Mouse (Mus musculus) left cerebral cortex, postnatal 10 days (tissue): ENCODE measurements around the gene Ube2d1. TPM values are rescaled to one million over a fixed set of nuclear protein-coding genes. Genes with fewer than 3 reads are reported as not detected.

Experiments
- DNase-seq, 2 experiments: peaks; one replicate each; pipeline ENCODE4 v3.0.0; 2021 to 2022; ENCODE audit warnings: low spot score in 2 of 2, mixed read lengths in 1 of 2; ENCODE audit errors: extremely low spot score in 1 of 2
- intact Hi-C: fragments of 180-260 bp; cut with DNase I; formaldehyde crosslinking; loops from one replicate; pipeline ENCODE4 v1.15.1; 2025
- total RNA-seq, 2 experiments: library from RNA; stranded (reverse); gene quantifications; 2 replicates each; pipeline ENCODE4 v1.2.3; 2021

The Ube2d1 gene
- total RNA-seq, result 10 to 100 TPM; 76.3 to 90.5 TPM

GRCm38 (mm10) chr10:71285126-71285580 lies at the start of gene Ube2d1:
Gene Ube2d1 (minus strand): TSS chr10:71285262.
- DNase-seq, result peak; percentile 81 to 92
- intact Hi-C loops, result no loop called here

DNA sequence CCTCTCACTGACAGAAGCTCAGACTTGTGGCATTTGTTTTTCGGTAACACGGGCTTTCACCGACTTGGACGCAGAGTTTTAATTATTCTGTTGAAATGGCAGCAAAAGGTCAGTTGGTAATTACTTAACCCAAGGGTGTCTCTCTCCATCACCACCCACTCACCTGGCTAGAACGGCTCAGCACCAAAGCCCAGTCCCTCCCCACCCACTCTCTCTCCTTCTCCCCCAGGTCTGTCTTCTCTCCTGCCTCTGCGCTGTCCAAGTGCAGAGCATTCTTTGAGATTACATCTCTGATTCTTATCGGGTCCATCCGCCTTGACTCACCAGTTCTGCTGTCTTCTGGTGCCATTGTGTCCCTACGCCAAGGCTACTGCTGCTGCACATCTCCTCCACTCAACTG lies 47.8 kb upstream of the Ube2d1 start:
- intact Hi-C loops, result no loop called here
- no peak for DNase-seq

GRCm38 (mm10) chr10:71332376-71332775 lies 47.3 kb upstream of the Ube2d1 start:
- intact Hi-C loops, result no loop called here
- DNase-seq, result no peak

- intact Hi-C loops, result no loop called here
- DNase-seq, result no peak
Measured at GRCm38 (mm10) chr10:71331908-71332307, 46.8 kb upstream of the Ube2d1 start.

- DNase-seq, result no peak
- intact Hi-C loops, result no loop called here
Measured at GRCm38 (mm10) chr10:71330070-71330469, 45.0 kb upstream of the Ube2d1 start.

- no peak for DNase-seq
- intact Hi-C loops, result no loop called here
Measured at GRCm38 (mm10) chr10:71329295-71329694, 44.2 kb upstream of the Ube2d1 start.

DNA sequence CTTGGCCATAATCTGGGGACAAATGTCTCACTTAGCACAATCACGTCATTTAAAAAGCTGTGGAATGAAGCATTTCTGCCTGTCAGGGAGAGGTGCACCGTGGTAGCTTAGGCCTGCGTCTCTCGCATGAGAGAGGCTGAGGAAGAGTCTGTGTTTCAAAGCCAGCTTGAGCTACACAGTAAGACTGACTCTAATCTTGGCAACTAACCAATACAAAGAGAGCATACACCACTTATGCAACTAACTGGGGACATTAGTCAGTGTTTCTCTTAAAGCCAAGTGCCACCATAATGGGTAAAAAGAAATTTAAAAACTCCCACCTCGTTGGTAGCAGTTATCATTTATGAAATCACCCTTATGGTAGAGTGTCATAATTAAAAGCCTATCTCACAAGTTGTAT lies 43.8 kb upstream of the Ube2d1 start:
- no peak for DNase-seq
- intact Hi-C loops, result no loop called here

GRCm38 (mm10) chr10:71328382-71328781 lies 43.3 kb upstream of the Ube2d1 start:
- DNase-seq, result no peak

GRCm38 (mm10) chr10:71327386-71327785 lies 42.3 kb upstream of the Ube2d1 start:
- no peak for DNase-seq
- intact Hi-C loops, result loop anchor here (2.0 kb wide), 1 partner anchor 73 kb away; no protein-coding TSS in a partner anchor

More at GRCm38 (mm10) chr10:71328382-71328781, 43.3 kb upstream of the Ube2d1 start:
- intact Hi-C loops, result no loop called here

GRCm38 (mm10) chr10:71326789-71327188 lies 41.7 kb upstream of the Ube2d1 start:
- peak; percentile 67 to 69 for DNase-seq
- intact Hi-C loops, result loop anchor here (2.0 kb wide), 1 partner anchor 74 kb away; no protein-coding TSS in a partner anchor

GRCm38 (mm10) chr10:71326123-71326522 lies 41.1 kb upstream of the Ube2d1 start:
- DNase-seq, result no peak
- intact Hi-C loops, result loop anchor here (2.0 kb wide), 1 partner anchor 75 kb away; no protein-coding TSS in a partner anchor

DNA sequence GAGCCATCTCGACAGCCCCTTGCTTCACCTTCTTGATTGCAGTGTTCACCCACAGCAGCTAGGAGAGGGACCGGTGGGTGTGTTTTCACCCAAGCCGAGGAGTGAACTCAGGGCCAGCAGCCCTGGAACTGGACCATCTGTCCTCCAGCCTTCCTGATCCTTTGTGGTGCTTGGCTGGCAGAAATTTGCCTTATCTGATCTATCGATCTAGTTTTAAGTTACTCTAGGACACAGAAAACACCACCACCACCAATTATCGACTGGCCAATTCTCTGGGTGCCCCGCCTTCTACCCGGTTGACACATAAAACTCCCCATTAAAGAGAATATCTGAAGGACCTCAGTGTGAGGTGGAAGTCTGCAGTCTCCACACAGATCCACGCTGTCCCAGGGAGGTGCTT lies 38.6 kb upstream of the Ube2d1 start:
- intact Hi-C loops, result no loop called here

DNA sequence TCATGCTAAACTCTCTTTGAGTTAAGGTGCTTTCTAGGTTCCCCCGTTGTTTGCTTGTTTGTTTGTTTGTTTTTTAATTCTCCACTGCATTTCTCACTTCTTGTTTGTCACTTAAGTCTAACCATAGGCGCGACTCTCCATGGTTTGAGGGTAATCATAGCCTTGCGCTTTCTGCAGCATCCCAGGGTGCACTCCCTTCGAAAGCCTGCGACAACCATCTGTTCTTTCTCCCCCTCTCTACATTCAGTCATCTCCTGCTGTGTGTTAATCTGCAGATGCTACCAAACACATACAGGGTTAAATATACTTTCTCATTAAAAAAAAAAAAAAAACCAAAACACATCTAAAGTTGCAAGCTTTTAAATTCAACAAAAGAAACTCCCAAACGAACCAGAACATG lies 31.4 kb upstream of the Ube2d1 start:
- intact Hi-C loops, result no loop called here
- no peak for DNase-seq

More for the DNA sequence above, 38.6 kb upstream of the Ube2d1 start:
- no peak for DNase-seq

DNA sequence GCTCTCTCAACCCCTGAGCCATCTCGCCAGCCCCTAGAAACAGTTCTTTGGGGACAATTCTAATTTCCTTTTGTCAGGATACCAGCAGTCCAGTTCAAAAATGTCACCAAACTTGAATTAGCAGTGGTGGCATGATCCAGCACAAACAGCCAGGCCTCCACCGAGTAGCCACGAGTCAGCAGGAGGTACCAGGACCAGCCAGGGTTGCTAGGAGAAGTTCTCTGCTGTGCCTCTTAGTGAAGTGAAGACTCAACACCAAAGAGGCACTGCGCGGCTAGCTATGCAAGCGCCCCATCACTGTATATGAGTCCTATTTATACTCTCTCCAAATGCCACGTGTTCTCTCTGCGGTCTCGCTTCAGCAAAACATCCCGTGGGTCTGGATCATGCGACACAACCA lies 31.0 kb upstream of the Ube2d1 start:
- intact Hi-C loops, result no loop called here
- DNase-seq, result no peak

GRCm38 (mm10) chr10:71314596-71314995 lies 29.5 kb upstream of the Ube2d1 start:
- intact Hi-C loops, result no loop called here
- DNase-seq, result no peak

DNA sequence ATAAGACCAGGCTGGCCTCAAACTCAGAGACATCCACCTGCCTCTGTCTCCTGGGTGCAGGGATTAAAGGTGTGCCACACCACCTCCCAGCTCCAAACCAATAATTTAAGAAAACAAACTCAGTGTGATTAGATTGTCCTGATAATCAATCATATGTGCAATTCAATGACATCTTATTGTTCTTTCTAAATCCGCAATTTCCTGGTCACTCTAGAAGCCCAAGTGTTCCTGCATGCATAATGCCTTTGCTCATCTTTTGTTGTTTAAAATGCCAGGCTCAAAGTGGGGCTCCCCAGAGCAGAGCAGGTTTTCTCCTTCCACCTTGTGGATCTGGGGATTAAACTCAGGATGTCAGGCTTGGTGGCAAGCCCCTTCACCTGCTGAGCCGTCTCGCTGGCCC lies 25.2 kb upstream of the Ube2d1 start:
- no peak for DNase-seq
- intact Hi-C loops, result no loop called here

- intact Hi-C loops, result no loop called here
- DNase-seq, result no peak
Measured at GRCm38 (mm10) chr10:71308199-71308598, 23.1 kb upstream of the Ube2d1 start.

- intact Hi-C loops, result no loop called here
- DNase-seq, result no peak
Measured at GRCm38 (mm10) chr10:71306759-71307158, 21.7 kb upstream of the Ube2d1 start.

DNA sequence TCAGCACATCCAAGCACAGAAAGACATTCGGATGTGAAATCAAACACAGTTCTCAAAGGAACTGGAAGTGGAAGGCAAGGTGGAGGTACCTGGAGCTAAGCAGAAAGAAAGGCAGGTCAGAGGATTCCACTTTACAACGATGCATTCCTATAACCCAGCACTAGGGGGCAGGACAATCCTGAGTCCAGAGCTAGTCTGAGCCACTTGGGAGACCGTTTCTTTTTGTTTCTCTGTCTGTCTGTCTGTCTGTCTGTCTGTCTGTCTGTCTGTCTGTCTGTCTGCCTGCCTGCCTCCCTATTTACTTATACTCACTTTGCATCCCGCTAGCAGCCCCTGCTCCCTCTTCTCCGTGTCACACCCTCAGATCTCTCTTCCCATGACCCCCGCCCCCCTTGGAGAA lies 21.1 kb upstream of the Ube2d1 start:
- DNase-seq, result no peak
- intact Hi-C loops, result no loop called here

GRCm38 (mm10) chr10:71302490-71302889 lies 17.4 kb upstream of the Ube2d1 start:
- DNase-seq, result no peak
- intact Hi-C loops, result no loop called here

DNA sequence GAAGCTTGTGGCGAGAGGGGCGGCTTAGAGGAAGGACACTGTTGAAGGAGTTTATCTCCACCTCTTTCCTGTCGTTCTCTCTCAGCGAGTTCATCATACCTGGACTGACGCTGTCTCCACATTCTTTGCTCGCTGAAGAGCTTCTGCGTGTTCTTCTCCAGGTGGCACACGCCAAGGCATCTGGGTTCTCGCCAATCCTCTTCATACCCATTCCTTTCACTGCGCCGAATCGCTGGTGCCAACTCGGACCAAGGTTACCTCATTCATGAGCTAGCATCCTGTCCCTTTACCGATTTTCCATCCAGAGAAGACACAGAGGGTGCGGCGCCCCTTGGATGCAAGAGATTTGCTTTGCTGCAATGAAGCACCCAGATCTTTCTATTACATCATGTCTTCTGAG lies 15.1 kb upstream of the Ube2d1 start:
- DNase-seq, result no peak
- intact Hi-C loops, result no loop called here
